Mouse (Mus musculus): ENCODE measurements around the gene Uhmk1. TPM values are rescaled to one million over a fixed set of nuclear protein-coding genes. Genes with fewer than 3 reads are reported as not detected.
A peak's percentile ranks its signal among the peaks of the same experiment; 100 is the strongest.

Uhmk1 gene
- polyA plus RNA-seq, 1 experiment from 2014 or later, result 11.3 TPM

- no peak overlapping the region for H3K4me3 ChIP-seq (ENCODE audit: low read depth, low read length)
- H3K9me3 ChIP-seq (ENCODE audit: control insufficient read depth, low read length), result no peaks in the 10 kb centered on the region
- H3K4me2 ChIP-seq (ENCODE audit: low read depth, low read length), result no peak overlapping the region
- H3K27ac ChIP-seq (ENCODE audit: low read depth, low read length), result no peak overlapping the region
- no peaks in the 10 kb centered on the region for H3K4me1 ChIP-seq (ENCODE audit: control insufficient read depth, insufficient read depth, low read length)
- no peak for ATAC-seq (ENCODE audit: low read depth)
- H3K36me3 ChIP-seq (ENCODE audit: control insufficient read depth, insufficient read depth, low read length), result peaks cover 9% of the 10 kb centered on the region; the same call in 1 of the 2 replicates
- H3K9ac ChIP-seq (replicated peaks; ENCODE audit: low read depth, low read length), result no peak overlapping the region
- no peaks in the 10 kb centered on the region for H3K27me3 ChIP-seq (ENCODE audit: control insufficient read depth, insufficient read depth, low read length)
- 87% methylated on average over 2 of the region's 2 CpGs for WGBS
Measured at GRCm38 (mm10) chr1:170164053-170164614, 51.1 kb downstream of the Uhmk1 start.

GRCm38 (mm10) chr1:170163398-170163943, 51.7 kb downstream of the Uhmk1 start:
- H3K4me1 ChIP-seq (ENCODE audit: control insufficient read depth, insufficient read depth, low read length), result no peaks in the 10 kb centered on the region
- H3K9ac ChIP-seq (replicated peaks; ENCODE audit: low read depth, low read length), result no peak overlapping the region

GRCm38 (mm10) chr1:170161852-170162251, 53.3 kb downstream of the Uhmk1 start:
- H3K27ac ChIP-seq (ENCODE audit: low read depth, low read length), result no peak overlapping the region
- 80% methylated on average over 6 of the region's 6 CpGs for WGBS
- ATAC-seq (ENCODE audit: low read depth), result no peak
- H3K9ac ChIP-seq (replicated peaks; ENCODE audit: low read depth, low read length), result no peak overlapping the region
- peaks cover 13% of the 10 kb centered on the region; the same call in 1 of the 2 replicates for H3K36me3 ChIP-seq (ENCODE audit: control insufficient read depth, insufficient read depth, low read length)
- H3K27me3 ChIP-seq (ENCODE audit: control insufficient read depth, insufficient read depth, low read length), result no peaks in the 10 kb centered on the region
- H3K4me3 ChIP-seq (ENCODE audit: low read depth, low read length), result no peak overlapping the region
- H3K4me1 ChIP-seq (ENCODE audit: control insufficient read depth, insufficient read depth, low read length), result no peaks in the 10 kb centered on the region
- H3K4me2 ChIP-seq (ENCODE audit: low read depth, low read length), result no peak overlapping the region
- H3K9me3 ChIP-seq (ENCODE audit: control insufficient read depth, low read length), result no peaks in the 10 kb centered on the region

More at GRCm38 (mm10) chr1:170163398-170163943, 51.7 kb downstream of the Uhmk1 start:
- no peak overlapping the region for H3K27ac ChIP-seq (ENCODE audit: low read depth, low read length)
- no peak for ATAC-seq (ENCODE audit: low read depth)
- no peaks in the 10 kb centered on the region for H3K9me3 ChIP-seq (ENCODE audit: control insufficient read depth, low read length)
- H3K4me2 ChIP-seq (ENCODE audit: low read depth, low read length), result no peak overlapping the region
- WGBS, result 90% methylated on average over 3 of the region's 3 CpGs
- no peak overlapping the region for H3K4me3 ChIP-seq (ENCODE audit: low read depth, low read length)
- peaks cover 9% of the 10 kb centered on the region; the same call in 1 of the 2 replicates for H3K36me3 ChIP-seq (ENCODE audit: control insufficient read depth, insufficient read depth, low read length)
- H3K27me3 ChIP-seq (ENCODE audit: control insufficient read depth, insufficient read depth, low read length), result no peaks in the 10 kb centered on the region

- no peaks in the 10 kb centered on the region for H3K4me1 ChIP-seq (ENCODE audit: control insufficient read depth, insufficient read depth, low read length)
- peaks cover 4% of the 10 kb centered on the region; the same call in 1 of the 2 replicates for H3K36me3 ChIP-seq (ENCODE audit: control insufficient read depth, insufficient read depth, low read length)
- no peaks in the 10 kb centered on the region for H3K9me3 ChIP-seq (ENCODE audit: control insufficient read depth, low read length)
- no peak overlapping the region for H3K9ac ChIP-seq (replicated peaks; ENCODE audit: low read depth, low read length)
- WGBS, result 52% methylated on average over 3 of the region's 3 CpGs
- H3K4me3 ChIP-seq (ENCODE audit: low read depth, low read length), result no peak overlapping the region
- H3K27ac ChIP-seq (ENCODE audit: low read depth, low read length), result no peak overlapping the region
- ATAC-seq (ENCODE audit: low read depth), result no peak
- no peak overlapping the region for H3K4me2 ChIP-seq (ENCODE audit: low read depth, low read length)
- no peaks in the 10 kb centered on the region for H3K27me3 ChIP-seq (ENCODE audit: control insufficient read depth, insufficient read depth, low read length)
Measured at GRCm38 (mm10) chr1:170160397-170160938, 54.7 kb downstream of the Uhmk1 start.

GRCm38 (mm10) chr1:170159707-170160106, 55.5 kb downstream of the Uhmk1 start:
- no peaks in the 10 kb centered on the region for H3K27me3 ChIP-seq (ENCODE audit: control insufficient read depth, insufficient read depth, low read length)
- 87% methylated on average over 2 of the region's 2 CpGs for WGBS
- no peaks in the 10 kb centered on the region for H3K4me1 ChIP-seq (ENCODE audit: control insufficient read depth, insufficient read depth, low read length)
- H3K9me3 ChIP-seq (ENCODE audit: control insufficient read depth, low read length), result no peaks in the 10 kb centered on the region
- peaks cover 4% of the 10 kb centered on the region; the same call in 1 of the 2 replicates for H3K36me3 ChIP-seq (ENCODE audit: control insufficient read depth, insufficient read depth, low read length)
- H3K4me2 ChIP-seq (ENCODE audit: low read depth, low read length), result no peak overlapping the region
- H3K27ac ChIP-seq (ENCODE audit: low read depth, low read length), result no peak overlapping the region
- H3K4me3 ChIP-seq (ENCODE audit: low read depth, low read length), result no peak overlapping the region
- ATAC-seq (ENCODE audit: low read depth), result peak; percentile 31; the same call in 1 of the 2 replicates
- H3K9ac ChIP-seq (replicated peaks; ENCODE audit: low read depth, low read length), result no peak overlapping the region

DNA sequence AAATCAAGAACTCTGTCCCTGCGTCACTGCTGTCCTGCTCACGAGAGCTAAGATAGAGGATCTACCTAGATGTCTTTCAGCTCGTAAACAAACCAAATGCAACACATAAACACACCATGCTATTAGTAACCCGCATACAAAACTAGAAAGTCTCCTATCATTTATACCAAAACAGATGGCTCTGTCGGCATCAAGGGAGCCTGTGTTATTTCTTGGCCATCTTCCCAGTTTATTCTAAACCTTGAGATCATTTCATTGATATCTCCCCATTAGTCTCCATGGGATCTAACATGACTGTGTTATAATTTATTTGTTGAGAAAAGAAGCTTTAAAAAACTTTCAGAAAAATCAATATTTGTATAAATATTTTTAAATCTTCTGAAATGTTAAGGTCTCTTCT, 59.4 kb downstream of the Uhmk1 start:
- H3K4me3 ChIP-seq (ENCODE audit: low read depth, low read length), result no peak overlapping the region
- no peak overlapping the region for H3K9ac ChIP-seq (replicated peaks; ENCODE audit: low read depth, low read length)
- ATAC-seq (ENCODE audit: low read depth), result no peak; the same call in 1 of the 2 replicates
- H3K4me1 ChIP-seq (ENCODE audit: control insufficient read depth, insufficient read depth, low read length), result no peaks in the 10 kb centered on the region
- no peak overlapping the region for H3K4me2 ChIP-seq (ENCODE audit: low read depth, low read length)
- no peak overlapping the region for H3K27ac ChIP-seq (ENCODE audit: low read depth, low read length)
- WGBS, result 73% methylated on average over 5 of the region's 5 CpGs
- 0 out of 2 replicates have a peak, but pooled peaks cover 4% of the 10 kb centered on the region for H3K36me3 ChIP-seq (ENCODE audit: control insufficient read depth, insufficient read depth, low read length)
- no peaks in the 10 kb centered on the region for H3K9me3 ChIP-seq (ENCODE audit: control insufficient read depth, low read length)
- no peaks in the 10 kb centered on the region for H3K27me3 ChIP-seq (ENCODE audit: control insufficient read depth, insufficient read depth, low read length)

GRCm38 (mm10) chr1:170155298-170155697, 59.9 kb downstream of the Uhmk1 start:
- no peak for ATAC-seq (ENCODE audit: low read depth)
- no peak overlapping the region for H3K27ac ChIP-seq (ENCODE audit: low read depth, low read length)
- H3K9ac ChIP-seq (replicated peaks; ENCODE audit: low read depth, low read length), result no peak overlapping the region
- no peaks in the 10 kb centered on the region for H3K27me3 ChIP-seq (ENCODE audit: control insufficient read depth, insufficient read depth, low read length)
- H3K4me2 ChIP-seq (ENCODE audit: low read depth, low read length), result no peak overlapping the region
- H3K9me3 ChIP-seq (ENCODE audit: control insufficient read depth, low read length), result no peaks in the 10 kb centered on the region
- WGBS, result 85% methylated on average over 2 of the region's 2 CpGs
- H3K4me1 ChIP-seq (ENCODE audit: control insufficient read depth, insufficient read depth, low read length), result no peaks in the 10 kb centered on the region
- peaks cover 5% of the 10 kb centered on the region; the same call in 1 of the 2 replicates for H3K36me3 ChIP-seq (ENCODE audit: control insufficient read depth, insufficient read depth, low read length)
- no peak overlapping the region for H3K4me3 ChIP-seq (ENCODE audit: low read depth, low read length)

- 76% methylated on average over 8 of the region's 8 CpGs for WGBS
- peaks cover 10% of the 10 kb centered on the region; the same call in 1 of the 2 replicates for H3K36me3 ChIP-seq (ENCODE audit: control insufficient read depth, insufficient read depth, low read length)
- H3K4me2 ChIP-seq (ENCODE audit: low read depth, low read length), result no peak overlapping the region
- no peaks in the 10 kb centered on the region for H3K4me1 ChIP-seq (ENCODE audit: control insufficient read depth, insufficient read depth, low read length)
- no peaks in the 10 kb centered on the region for H3K27me3 ChIP-seq (ENCODE audit: control insufficient read depth, insufficient read depth, low read length)
- no peak overlapping the region for H3K9ac ChIP-seq (replicated peaks; ENCODE audit: low read depth, low read length)
- no peak overlapping the region for H3K4me3 ChIP-seq (ENCODE audit: low read depth, low read length)
- H3K27ac ChIP-seq (ENCODE audit: low read depth, low read length), result no peak overlapping the region
- no peaks in the 10 kb centered on the region for H3K9me3 ChIP-seq (ENCODE audit: control insufficient read depth, low read length)
- no peak for ATAC-seq (ENCODE audit: low read depth)
Measured at GRCm38 (mm10) chr1:170153986-170154385, 61.2 kb downstream of the Uhmk1 start.

- H3K27me3 ChIP-seq (ENCODE audit: control insufficient read depth, insufficient read depth, low read length), result no peaks in the 10 kb centered on the region
- no peaks in the 10 kb centered on the region for H3K4me1 ChIP-seq (ENCODE audit: control insufficient read depth, insufficient read depth, low read length)
- no peak overlapping the region for H3K4me3 ChIP-seq (ENCODE audit: low read depth, low read length)
- 91% methylated on average over 2 of the region's 2 CpGs for WGBS
- no peak for ATAC-seq (ENCODE audit: low read depth)
- H3K27ac ChIP-seq (ENCODE audit: low read depth, low read length), result no peak overlapping the region
- H3K36me3 ChIP-seq (ENCODE audit: control insufficient read depth, insufficient read depth, low read length), result peaks cover 6% of the 10 kb centered on the region; the same call in 1 of the 2 replicates
- no peaks in the 10 kb centered on the region for H3K9me3 ChIP-seq (ENCODE audit: control insufficient read depth, low read length)
- no peak overlapping the region for H3K4me2 ChIP-seq (ENCODE audit: low read depth, low read length)
- H3K9ac ChIP-seq (replicated peaks; ENCODE audit: low read depth, low read length), result no peak overlapping the region
Measured at GRCm38 (mm10) chr1:170152552-170152951, 62.6 kb downstream of the Uhmk1 start.
